Mouse (Mus musculus) heart, postnatal 0 days (tissue): Measurements from ENCODE around the gene Dnajc3. TPM values are rescaled to one million over a fixed set of nuclear protein-coding genes. Genes with fewer than 3 reads are reported as not detected.

Source experiments
- ATAC-seq: fragments of 200-750 bp; cut with Nextera tagmentation; 2 replicates; pipeline ENCODE4 v1.8.0; 2017; ENCODE audit warnings: low read depth, moderate number of reproducible peaks, moderate library complexity; ENCODE audit not compliant: insufficient read depth
- DNase-seq: peaks from one replicate; pipeline ENCODE4 v3.0.0-alpha.2; 2016; ENCODE audit warnings: low spot score
- H3K27ac ChIP-seq: fragments of 300-500 bp; sonication (generic); 2 replicates; pipeline ENCODE4 v1.5.1; 2014; ENCODE audit warnings: low read depth, mild to moderate bottlenecking
- H3K27me3 ChIP-seq: fragments of 300-500 bp; sonication (generic); 2 replicates; pipeline ENCODE4 v1.6.1; 2014; ENCODE audit warnings: low read length, mixed read lengths; ENCODE audit not compliant: control insufficient read depth, insufficient read depth
- H3K36me3 ChIP-seq: fragments of 300-500 bp; sonication (generic); replicated peaks from 2 replicates; pipeline ENCODE4 v1.6.1; 2014; ENCODE audit warnings: low read length, mixed read lengths; ENCODE audit not compliant: control insufficient read depth, insufficient read depth
- H3K4me1 ChIP-seq: fragments of 300-500 bp; sonication (generic); 2 replicates; pipeline ENCODE4 v1.6.1; 2014; ENCODE audit warnings: antibody characterized with exemption; ENCODE audit not compliant: control insufficient read depth, insufficient read depth
- H3K4me2 ChIP-seq: fragments of 300-500 bp; sonication (generic); 2 replicates; pipeline ENCODE4 v1.6.1; 2014; ENCODE audit warnings: low read depth, mild to moderate bottlenecking, low read length, moderate library complexity
- H3K4me3 ChIP-seq: fragments of 300-500 bp; sonication (generic); 2 replicates; pipeline ENCODE4 v1.5.1; 2014; ENCODE audit warnings: low read depth, low read length
- H3K9ac ChIP-seq: fragments of 300-500 bp; sonication (generic); replicated peaks from 2 replicates; pipeline ENCODE4 v1.6.1; 2014; ENCODE audit warnings: low read depth, low read length, mixed read lengths
- H3K9me3 ChIP-seq: fragments of 300-500 bp; sonication (generic); replicated peaks from 2 replicates; pipeline ENCODE4 v1.6.1; 2016; ENCODE audit warnings: low read length; ENCODE audit not compliant: control insufficient read depth
- CTCF ChIP-seq: IDR thresholded peaks from 2 replicates; pipeline ENCODE4 v1.5.1; 2016; ENCODE audit warnings: antibody characterized with exemption, control low read depth, low read depth
- EP300 ChIP-seq: IDR thresholded peaks from 2 replicates; pipeline ENCODE4 v1.6.1; 2016; ENCODE audit warnings: antibody characterized with exemption, low read depth
- WGBS: fragments of 180-500 bp; shearing (Covaris S2); extraction: QIAGEN DNeasy Blood & Tissue Kit; methylation state at CpG from one replicate; pipeline ENCODE4 v1.1.7; 2014; 5-methylcytosine and 5-hydroxymethylcytosine counted together
- polyA plus RNA-seq: library from polyadenylated mRNA; unstranded; fragments of >200 nt; fragmentation: Nextera tagmentation; extraction: Ambion mirVana; gene quantifications from 2 replicates; pipeline ENCODE4 v1.2.1, GENCODE M21; 2015
- total RNA-seq: library from RNA; depleted of rRNA; stranded (reverse); fragments of >200 nt; gene quantifications from 2 replicates; pipeline ENCODE4 v1.2.3, GENCODE M21; 2014; ENCODE audit warnings: low replicate concordance

Dnajc3 gene
- total and polyA plus RNA-seq, 2 experiments from 2014 or later = 15.6 to 17.2 TPM

DNA sequence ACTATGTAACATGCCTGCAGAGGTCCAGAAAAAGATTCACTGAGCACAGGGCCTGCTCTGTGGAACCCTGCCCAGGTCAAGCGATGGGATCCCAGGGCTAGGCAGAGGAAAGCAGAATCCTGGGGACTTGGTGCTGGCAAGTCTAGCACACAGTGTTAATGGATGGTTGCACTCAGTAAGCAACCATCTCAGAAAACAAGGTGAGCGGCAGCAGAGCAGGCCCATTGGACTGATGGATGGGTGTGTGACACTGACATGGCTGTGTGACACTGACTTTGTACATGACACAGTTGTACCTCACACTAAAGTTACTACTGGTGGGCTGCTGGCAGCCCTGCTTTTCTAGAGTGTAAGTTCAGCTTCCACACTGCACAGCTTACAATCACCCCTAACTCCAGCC is 71.8 kb downstream of the Dnajc3 start:
- DNase-seq (no peak), ATAC-seq (no peak)
- no peak overlapping the region for H3K4me2 ChIP-seq
- no peaks in the 10 kb centered on the region for H3K4me1 ChIP-seq
- TF ChIP-seq EP300 = no peak
- no peak for TF ChIP-seq CTCF
- H3K4me3 ChIP-seq = no peak overlapping the region
- 94% methylated on average over 2 of the region's 2 CpGs for WGBS
- no peaks in the 10 kb centered on the region for H3K27me3 ChIP-seq
- H3K36me3 ChIP-seq = no peaks in the 10 kb centered on the region
- H3K9me3 ChIP-seq = no peaks in the 10 kb centered on the region
- no peak overlapping the region for H3K9ac ChIP-seq
- no peak overlapping the region for H3K27ac ChIP-seq

DNA sequence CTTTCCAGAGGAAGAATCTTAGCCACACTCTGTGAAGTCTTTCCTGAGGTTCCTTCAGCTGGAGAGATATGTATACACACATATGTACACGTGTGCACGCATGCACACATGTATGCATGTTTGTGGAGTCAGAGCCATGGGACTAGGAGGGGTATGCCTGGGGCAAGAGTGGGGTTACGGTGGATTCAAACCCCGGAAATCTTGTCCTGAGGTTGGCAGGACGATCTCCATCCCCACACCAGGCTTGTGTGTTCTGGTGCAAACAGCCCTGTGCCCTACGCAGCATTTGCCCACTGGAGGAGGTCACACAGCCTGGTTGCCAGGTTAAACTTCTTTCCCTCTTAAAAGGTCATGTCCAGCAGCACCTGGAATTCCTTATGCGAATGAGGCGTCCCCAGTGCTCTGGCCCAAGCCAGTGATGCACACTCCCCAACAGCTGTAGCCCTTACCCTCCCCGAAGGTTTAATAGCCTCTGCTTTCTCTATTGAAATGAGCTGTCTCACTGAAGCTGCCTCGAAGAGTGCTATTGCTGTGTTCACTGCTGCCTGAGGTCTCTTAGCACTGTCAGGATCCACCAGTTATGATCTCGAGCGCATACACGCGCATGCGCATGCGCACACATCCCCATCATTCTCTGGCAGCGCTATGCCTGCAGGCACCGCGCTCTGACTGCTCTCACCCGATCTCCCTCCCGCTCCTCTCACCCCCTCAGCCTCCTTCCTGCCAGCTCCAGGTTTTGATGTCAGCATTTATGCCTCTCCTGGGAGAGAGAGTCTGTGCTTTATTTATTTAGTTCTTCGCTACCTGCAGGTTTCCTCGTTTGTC is 75.0 kb downstream of the Dnajc3 start:
- no peak for DNase-seq
- H3K4me1 ChIP-seq = no peaks in the 10 kb centered on the region
- H3K4me2 ChIP-seq = 0 out of 2 replicates have a peak overlapping the region, but pooled peaks have one; percentile 0
- peak; percentile 44; the same call in 1 of the 2 replicates for ATAC-seq
- TF ChIP-seq CTCF (no peak), EP300 (no peak)
- H3K4me3 ChIP-seq = no peak overlapping the region
- H3K27ac ChIP-seq = no peak overlapping the region
- WGBS = 66% methylated on average over 23 of the region's 23 CpGs
- H3K9me3 ChIP-seq = no peaks in the 10 kb centered on the region
- H3K9ac ChIP-seq = no peak overlapping the region
- no peaks in the 10 kb centered on the region for H3K36me3 ChIP-seq
- no peaks in the 10 kb centered on the region for H3K27me3 ChIP-seq

DNA sequence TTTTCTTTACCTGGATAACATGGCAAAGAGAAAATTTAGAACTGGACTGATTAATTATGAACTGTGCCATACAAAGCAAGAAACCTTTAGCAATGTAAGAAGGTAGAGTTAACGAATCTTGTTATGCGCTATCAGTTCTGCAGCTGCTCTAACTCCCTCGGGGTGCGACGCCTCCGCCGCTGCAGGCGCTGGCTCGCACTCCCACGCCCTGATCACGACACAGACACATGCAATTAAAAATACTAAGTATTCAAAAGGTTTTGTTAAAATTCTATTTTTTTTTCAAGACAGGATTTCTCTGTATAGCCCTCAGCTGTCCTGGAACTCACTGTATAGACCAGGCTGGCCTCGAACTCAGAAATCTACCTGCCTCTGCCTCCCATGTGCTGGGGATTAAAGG is 75.8 kb downstream of the Dnajc3 start:
- no peak for TF ChIP-seq CTCF
- WGBS = 72% methylated on average over 12 of the region's 12 CpGs

DNA sequence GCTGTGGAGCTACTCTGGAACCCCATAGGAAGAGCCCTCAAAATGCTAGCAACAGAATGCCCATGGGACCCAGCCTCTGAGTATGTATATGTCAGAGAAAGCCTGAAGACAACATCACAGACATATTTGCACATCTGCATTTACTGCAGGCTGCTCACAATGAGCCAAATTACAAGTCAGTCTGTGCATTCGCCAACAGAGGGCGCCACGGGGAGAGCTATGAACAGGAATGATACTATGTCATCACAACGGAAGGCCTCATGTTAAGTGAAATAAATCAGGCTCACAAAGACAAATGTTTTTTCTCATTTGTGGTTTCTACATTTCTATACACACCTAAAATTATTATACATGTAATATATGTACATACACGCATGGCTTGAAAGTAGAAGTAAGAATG is 88.1 kb downstream of the Dnajc3 start:
- Histone ChIP-seq H3K4me1 (no peaks in the 10 kb centered on the region), H3K4me3 (no peak overlapping the region), H3K27me3 (no peaks in the 10 kb centered on the region), H3K4me2 (no peak overlapping the region), H3K36me3 (0 out of 2 replicates have a peak, but pooled peaks cover 8% of the 10 kb centered on the region), H3K9ac (no peak overlapping the region), H3K27ac (no peak overlapping the region), H3K9me3 (no peaks in the 10 kb centered on the region)
- 70% methylated on average over 5 of the region's 5 CpGs for WGBS
- no peak for TF ChIP-seq EP300
- 0 out of 2 replicates have a peak, but pooled peaks have one; percentile 20 for TF ChIP-seq CTCF
- ATAC-seq (no peak), DNase-seq (no peak)

More for the DNA sequence above, 75.8 kb downstream of the Dnajc3 start:
- no peak overlapping the region for H3K27ac ChIP-seq
- no peaks in the 10 kb centered on the region for H3K36me3 ChIP-seq
- no peak for DNase-seq
- no peak overlapping the region for H3K9ac ChIP-seq
- H3K4me3 ChIP-seq = no peak overlapping the region
- no peak overlapping the region for H3K4me2 ChIP-seq
- H3K4me1 ChIP-seq = no peaks in the 10 kb centered on the region
- no peaks in the 10 kb centered on the region for H3K9me3 ChIP-seq
- no peak for ATAC-seq
- no peaks in the 10 kb centered on the region for H3K27me3 ChIP-seq

DNA sequence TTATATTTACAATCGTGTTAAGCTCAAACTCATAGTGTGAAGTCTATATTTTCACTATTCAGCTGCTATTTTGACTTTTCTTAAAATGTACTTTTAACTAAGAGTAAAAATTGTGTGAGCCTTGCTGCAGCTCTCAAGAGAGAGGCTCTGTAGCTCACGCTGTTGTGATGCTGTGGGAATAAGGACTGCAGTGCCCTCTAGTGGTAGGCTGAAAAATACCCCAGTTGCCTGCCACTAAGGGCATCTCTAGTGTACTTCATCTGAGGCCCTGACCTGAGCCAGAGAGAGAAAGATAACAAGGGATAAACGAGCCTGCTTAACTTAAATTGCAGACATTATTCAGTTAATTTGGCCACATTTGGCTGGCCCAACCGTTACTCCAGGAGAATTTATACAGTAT is 89.4 kb downstream of the Dnajc3 start:
- Histone ChIP-seq H3K4me2 (no peak overlapping the region), H3K4me1 (no peaks in the 10 kb centered on the region), H3K27ac (no peak overlapping the region), H3K4me3 (no peak overlapping the region), H3K27me3 (no peaks in the 10 kb centered on the region), H3K36me3 (0 out of 2 replicates have a peak, but pooled peaks cover 12% of the 10 kb centered on the region), H3K9me3 (no peaks in the 10 kb centered on the region), H3K9ac (no peak overlapping the region)
- WGBS = 33% methylated on average over 4 of the region's 4 CpGs
- no peak for ATAC-seq
- peak; percentile 51 for DNase-seq
- TF ChIP-seq CTCF (peak; percentile 81), EP300 (no peak)
